Mouse (Mus musculus) liver, embryonic 12.5 days (tissue): Measurements from ENCODE around the gene Oas1g. TPM values are rescaled to one million over a fixed set of nuclear protein-coding genes. Genes with fewer than 3 reads are reported as not detected.
"Not testable (repeated sequence)": the region's sequence is repeated elsewhere in the genome, so short reads cannot be mapped to it uniquely, and the experiment has no call there.

Source experiments
- ATAC-seq: fragments of 200-750 bp; cut with Nextera tagmentation; 2 replicates; pipeline ENCODE4 v1.8.0; 2017; ENCODE audit warnings: moderate number of reproducible peaks, mild to moderate bottlenecking, moderate library complexity
- H3K27ac ChIP-seq: fragments of 300-500 bp; sonication (generic); 2 replicates; pipeline ENCODE4 v1.5.1; 2016; ENCODE audit warnings: mild to moderate bottlenecking
- H3K27me3 ChIP-seq: fragments of 300-500 bp; sonication (generic); replicated peaks from 2 replicates; pipeline ENCODE4 v1.6.1; 2016; ENCODE audit warnings: mild to moderate bottlenecking, moderate library complexity
- H3K36me3 ChIP-seq: fragments of 300-500 bp; sonication (generic); 2 replicates; pipeline ENCODE4 v1.6.1; 2016; ENCODE audit warnings: mild to moderate bottlenecking, moderate library complexity
- H3K4me1 ChIP-seq: fragments of 300-500 bp; sonication (generic); 2 replicates; pipeline ENCODE4 v1.6.1; 2016
- H3K4me2 ChIP-seq: fragments of 300-500 bp; sonication (generic); 2 replicates; pipeline ENCODE4 v1.6.1; 2016; ENCODE audit warnings: mild to moderate bottlenecking, moderate library complexity
- H3K4me3 ChIP-seq: fragments of 300-500 bp; sonication (generic); 2 replicates; pipeline ENCODE4 v1.5.1; 2016; ENCODE audit warnings: mild to moderate bottlenecking, moderate library complexity
- H3K9ac ChIP-seq: fragments of 300-500 bp; sonication (generic); 2 replicates; pipeline ENCODE4 v1.6.1; 2016; ENCODE audit warnings: mild to moderate bottlenecking, moderate library complexity
- H3K9me3 ChIP-seq: fragments of 300-500 bp; sonication (generic); replicated peaks from 2 replicates; pipeline ENCODE4 v1.6.1; 2016; ENCODE audit warnings: mild to moderate bottlenecking, moderate library complexity
- WGBS: fragments of 180-500 bp; shearing (Covaris S2); methylation state at CpG from one replicate; pipeline ENCODE4 v1.1.7; 2016; ENCODE audit not compliant: insufficient replicate concordance; 5-methylcytosine and 5-hydroxymethylcytosine counted together
- polyA plus RNA-seq: library from polyadenylated mRNA; unstranded; fragments of >200 nt; fragmentation: Nextera tagmentation; extraction: Ambion mirVana; gene quantifications from 2 replicates; pipeline ENCODE4 v1.2.1, GENCODE M21; 2016

Oas1g gene
- polyA plus RNA-seq, 1 experiment from 2014 or later = 0.15 TPM

- not testable (repeated sequence) for H3K27ac ChIP-seq, H3K4me1 ChIP-seq, ATAC-seq, H3K9me3 ChIP-seq, H3K36me3 ChIP-seq, H3K4me2 ChIP-seq, H3K4me3 ChIP-seq, H3K27me3 ChIP-seq, H3K9ac ChIP-seq
- WGBS = 65% methylated on average over 6 of the region's 6 CpGs
These were observed 5.7 kb downstream of the Oas1g start for GRCm38 (mm10) chr5:120881681-120882080.

GRCm38 (mm10) chr5:120878803-120879202 is 8.6 kb downstream of the Oas1g start:
- H3K36me3 ChIP-seq, H3K4me1 ChIP-seq, H3K4me2 ChIP-seq, ATAC-seq, H3K27me3 ChIP-seq, H3K9ac ChIP-seq, H3K9me3 ChIP-seq, H3K4me3 ChIP-seq, H3K27ac ChIP-seq: not testable (repeated sequence)
- WGBS = 31% methylated on average over 2 of the region's 2 CpGs

GRCm38 (mm10) chr5:120877407-120877806 is 10.0 kb downstream of the Oas1g start:
- not testable (repeated sequence) for H3K9me3 ChIP-seq, H3K9ac ChIP-seq, H3K4me2 ChIP-seq, ATAC-seq, H3K27me3 ChIP-seq, H3K36me3 ChIP-seq, H3K4me3 ChIP-seq, H3K27ac ChIP-seq, H3K4me1 ChIP-seq
- WGBS = 62% methylated on average over 2 of the region's 2 CpGs

GRCm38 (mm10) chr5:120876839-120877238 is 10.6 kb downstream of the Oas1g start:
- not testable (repeated sequence) for ATAC-seq, H3K36me3 ChIP-seq
- WGBS = 43% methylated on average over 2 of the region's 3 CpGs

GRCm38 (mm10) chr5:120871469-120871868 is 15.9 kb downstream of the Oas1g start:
- H3K27me3 ChIP-seq = no peaks in the 10 kb centered on the region; the same call in 1 of the 2 replicates
- no peak overlapping the region for H3K9ac ChIP-seq
- H3K27ac ChIP-seq = no peak overlapping the region
- no peaks in the 10 kb centered on the region for H3K36me3 ChIP-seq
- H3K4me2 ChIP-seq = no peak overlapping the region
- H3K9me3 ChIP-seq = no peaks in the 10 kb centered on the region
- no peaks in the 10 kb centered on the region for H3K4me1 ChIP-seq
- WGBS = 34% methylated on average over 2 of the region's 2 CpGs
- no peak overlapping the region for H3K4me3 ChIP-seq
- no peak for ATAC-seq

More at GRCm38 (mm10) chr5:120876839-120877238, 10.6 kb downstream of the Oas1g start:
- not testable (repeated sequence) for H3K27ac ChIP-seq, H3K27me3 ChIP-seq, H3K9me3 ChIP-seq, H3K4me1 ChIP-seq, H3K4me3 ChIP-seq, H3K9ac ChIP-seq, H3K4me2 ChIP-seq

- ATAC-seq = no peak
- H3K4me2 ChIP-seq = no peak overlapping the region
- H3K4me3 ChIP-seq = no peak overlapping the region
- no peak overlapping the region for H3K9ac ChIP-seq
- H3K27me3 ChIP-seq = no peaks in the 10 kb centered on the region; the same call in 1 of the 2 replicates
- H3K36me3 ChIP-seq = no peaks in the 10 kb centered on the region
- no peaks in the 10 kb centered on the region for H3K4me1 ChIP-seq
- 63% methylated on average over 7 of the region's 7 CpGs for WGBS
- no peak overlapping the region for H3K27ac ChIP-seq
- no peaks in the 10 kb centered on the region for H3K9me3 ChIP-seq
These were observed 16.6 kb downstream of the Oas1g start for GRCm38 (mm10) chr5:120870782-120871181.

GRCm38 (mm10) chr5:120870081-120870480 is 17.3 kb downstream of the Oas1g start:
- Histone ChIP-seq H3K9me3 (no peaks in the 10 kb centered on the region), H3K4me2 (no peak overlapping the region), H3K27ac (no peak overlapping the region), H3K4me3 (no peak overlapping the region), H3K9ac (no peak overlapping the region), H3K36me3 (no peaks in the 10 kb centered on the region), H3K4me1 (no peaks in the 10 kb centered on the region), H3K27me3 (no peaks in the 10 kb centered on the region; the same call in 1 of the 2 replicates)
- ATAC-seq = no peak
- 45% methylated on average over 3 of the region's 3 CpGs for WGBS

GRCm38 (mm10) chr5:120869436-120870015 is 17.9 kb downstream of the Oas1g start:
- 59% methylated on average over 7 of the region's 7 CpGs for WGBS
- Histone ChIP-seq H3K4me2 (no peak overlapping the region), H3K27me3 (no peaks in the 10 kb centered on the region; the same call in 1 of the 2 replicates), H3K9ac (no peak overlapping the region), H3K9me3 (no peaks in the 10 kb centered on the region), H3K27ac (no peak overlapping the region), H3K4me3 (no peak overlapping the region), H3K4me1 (no peaks in the 10 kb centered on the region), H3K36me3 (no peaks in the 10 kb centered on the region)
- ATAC-seq = no peak

- ATAC-seq = no peak
- Histone ChIP-seq H3K27me3 (no peaks in the 10 kb centered on the region; the same call in 1 of the 2 replicates), H3K4me2 (no peak overlapping the region), H3K9me3 (no peaks in the 10 kb centered on the region), H3K4me1 (no peaks in the 10 kb centered on the region), H3K4me3 (no peak overlapping the region), H3K27ac (no peak overlapping the region), H3K9ac (no peak overlapping the region), H3K36me3 (no peaks in the 10 kb centered on the region)
- WGBS = 55% methylated on average over 3 of the region's 3 CpGs
These were observed 22.0 kb downstream of the Oas1g start for GRCm38 (mm10) chr5:120865336-120865860.

- no peak within 1 kb of the TSS for H3K9ac ChIP-seq
- WGBS = 47% methylated on average over 4 of the region's 4 CpGs
- H3K4me3 ChIP-seq = no peak within 1 kb of the TSS
- no peaks in the 10 kb centered on the region for H3K36me3 ChIP-seq
- no peaks in the 10 kb centered on the region for H3K4me1 ChIP-seq
- ATAC-seq = no peak
- H3K27ac ChIP-seq = no peak within 1 kb of the TSS
- no peaks in the 10 kb centered on the region for H3K27me3 ChIP-seq
- H3K4me2 ChIP-seq = no peak within 1 kb of the TSS
- H3K9me3 ChIP-seq = no peaks in the 10 kb centered on the region
These were observed 26.3 kb downstream of the Oas1g start, which contains the start of gene Oas1h for GRCm38 (mm10) chr5:120861121-120861520. Oas1h (plus strand) TSS chr5:120861421.

- H3K9me3 ChIP-seq = 0 out of 2 replicates have a peak, but pooled peaks cover under 1% of the 10 kb centered on the region
- H3K9ac ChIP-seq = no peak overlapping the region
- no peak overlapping the region for H3K27ac ChIP-seq
- no peak for ATAC-seq
- WGBS = 57% methylated on average over 2 of the region's 2 CpGs
- H3K27me3 ChIP-seq = no peaks in the 10 kb centered on the region
- H3K4me1 ChIP-seq = no peaks in the 10 kb centered on the region
- H3K36me3 ChIP-seq = no peaks in the 10 kb centered on the region
- no peak overlapping the region for H3K4me3 ChIP-seq
- no peak overlapping the region for H3K4me2 ChIP-seq
These were observed 28.2 kb downstream of the Oas1g start for GRCm38 (mm10) chr5:120859241-120859640.

- Histone ChIP-seq H3K4me2 (no peak overlapping the region), H3K4me3 (no peak overlapping the region), H3K27me3 (no peaks in the 10 kb centered on the region), H3K4me1 (no peaks in the 10 kb centered on the region), H3K36me3 (no peaks in the 10 kb centered on the region), H3K9ac (no peak overlapping the region), H3K27ac (no peak overlapping the region), H3K9me3 (0 out of 2 replicates have a peak, but pooled peaks cover 3% of the 10 kb centered on the region)
- WGBS = 48% methylated on average over 3 of the region's 3 CpGs
- no peak for ATAC-seq
These were observed 37.7 kb downstream of the Oas1g start for GRCm38 (mm10) chr5:120849601-120850136.
